Mouse (Mus musculus) ES-Bruce4 (cell line): ENCODE measurements around the gene Ntn5.

Experiments used
- CTCF ChIP-seq: IDR thresholded peaks from one replicate; pipeline ENCODE4 v1.8.1; 2011; ENCODE audit warnings: low read depth, low read length
- EP300 ChIP-seq: IDR thresholded peaks from 2 replicates; pipeline ENCODE4 v1.6.1; 2011; ENCODE audit warnings: low read depth, low read length; ENCODE audit not compliant: insufficient read depth
- POLR2A ChIP-seq: IDR thresholded peaks from one replicate; pipeline ENCODE4 v1.8.1; 2011; ENCODE audit warnings: low read length; ENCODE audit not compliant: insufficient read depth

GRCm38 (mm10) chr7:45742338-45742737 is 58.5 kb downstream of the Ntn5 start:
- TF ChIP-seq CTCF = peak; percentile 33
- no peak for TF ChIP-seq POLR2A
- TF ChIP-seq EP300 = no peak
